Mouse (Mus musculus) hematopoietic stem cell, adult 5-6 weeks (primary cell): Measurements from ENCODE around the gene Klhl6. TPM values are rescaled to one million over a fixed set of nuclear protein-coding genes. Genes with fewer than 3 reads are reported as not detected.
A peak's percentile ranks its signal among the peaks of the same experiment; 100 is the strongest.

Experiments
- ATAC-seq, 2 experiments: fragments of 125-278 bp in 1 of 2; replicated peaks in 1 of 2; 2 replicates each; pipeline ENCODE4 v1.8.0; 2016 to 2017; ENCODE audit warnings: inconsistent platforms in 2 of 2, mild to moderate bottlenecking in 2 of 2, moderate number of reproducible peaks in 2 of 2, low read depth in 1 of 2, moderate TSS enrichment in 1 of 2; ENCODE audit not compliant: low FRiP score in 2 of 2, poor library complexity in 2 of 2, severe bottlenecking in 2 of 2, insufficient read depth in 1 of 2, low TSS enrichment in 1 of 2
- total RNA-seq: library from RNA; stranded (forward); fragments of 172-1452, 232-1000 nt; gene quantifications from 2 replicates; pipeline ENCODE4 v1.2.3, GENCODE M21; 2017

The Klhl6 gene
- total RNA-seq, 1 experiment from 2014 or later = 163 TPM

- peak in 1 of 2 experiments; percentile 17; a peak in 1 of 4 replicates for ATAC-seq
Observed at GRCm38 (mm10) chr16:19912582-19912981, 70.3 kb downstream of the Klhl6 start.

GRCm38 (mm10) chr16:19908291-19908690 is 74.5 kb downstream of the Klhl6 start:
- peak; percentile 46 to 72; a peak in 2 of 4 replicates for ATAC-seq

- ATAC-seq = peak; percentile 37 to 80; a peak in 3 of 4 replicates
Observed at GRCm38 (mm10) chr16:19907103-19907502, 75.7 kb downstream of the Klhl6 start.

GRCm38 (mm10) chr16:19904734-19905479 is 77.9 kb downstream of the Klhl6 start:
- ATAC-seq = no peak

- ATAC-seq = no peak
Observed at GRCm38 (mm10) chr16:19903792-19904191, 79.0 kb downstream of the Klhl6 start.

Other genes with a start within 250 kb of the Klhl6 start
- 45.0 and 49.1 TPM in 2 replicates for gene B3gnt5, start 222.8 kb downstream of the Klhl6 start, total RNA-seq
- gene Klhl24, start 114.5 kb upstream of the Klhl6 start, total RNA-seq = 127 and 182 TPM in 2 replicates
- gene Yeats2, start 158.0 kb upstream of the Klhl6 start, total RNA-seq = 26.5 and 30.3 TPM in 2 replicates